Mouse (Mus musculus): Measurements from ENCODE around the gene Ptn.

GRCm38 (mm10) chr6:36806906-36807305 lies 3.1 kb downstream of the Ptn start:
- TF ChIP-seq CTCF (IDR thresholded peaks at IDR 0.05; ENCODE audit: control insufficient read depth, insufficient read depth, insufficient replicate concordance, low read depth, low read length) (no peak), POLR2A (IDR thresholded peaks at IDR 0.05; ENCODE audit: control insufficient read depth, low read depth, low read length) (no peak)

All from testis, adult 2 months (tissue).